Mouse (Mus musculus) ES-Bruce4 (cell line): ENCODE results near the gene Far1.

ENCODE experiments used
- CTCF ChIP-seq: IDR thresholded peaks from one replicate; pipeline ENCODE4 v1.8.1; 2011; ENCODE audit warnings: low read depth, low read length
- POLR2A ChIP-seq: IDR thresholded peaks from one replicate; pipeline ENCODE4 v1.8.1; 2011; ENCODE audit warnings: low read length; ENCODE audit not compliant: insufficient read depth

- TF ChIP-seq POLR2A (no peak), CTCF (no peak)
These were observed 43.0 kb upstream of the Far1 start for GRCm38 (mm10) chr7:113470671-113471070.
